Mouse (Mus musculus): ENCODE data around the gene Olfr3. TPM values are rescaled to one million over a fixed set of nuclear protein-coding genes. Genes with fewer than 3 reads are reported as not detected.

Gene Olfr3
- polyA plus RNA-seq (2017; shearing (Covaris generic)) = not detected

DNA sequence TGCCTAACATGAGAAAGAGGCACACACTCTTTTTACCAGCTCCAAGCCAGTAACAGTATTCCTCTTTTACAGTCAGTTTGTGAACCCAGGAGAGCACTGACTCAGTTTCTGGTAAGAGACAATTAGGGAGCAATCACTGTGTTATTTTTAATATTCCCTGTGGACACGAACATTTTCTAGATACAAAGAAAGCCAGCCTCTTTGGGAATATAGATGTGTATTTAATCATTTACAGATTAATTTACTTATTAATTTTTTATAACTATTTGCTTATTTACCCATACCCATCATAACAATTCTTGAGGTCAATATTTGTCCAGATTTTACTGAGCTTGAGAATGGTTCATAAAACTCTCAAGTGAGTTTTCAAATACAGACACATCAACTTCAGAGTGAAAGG is at the start of gene Olfr3:
Gene Olfr3, minus strand, starts transcription at position 101 of the 400 bp plus-strand sequence.

DNA sequence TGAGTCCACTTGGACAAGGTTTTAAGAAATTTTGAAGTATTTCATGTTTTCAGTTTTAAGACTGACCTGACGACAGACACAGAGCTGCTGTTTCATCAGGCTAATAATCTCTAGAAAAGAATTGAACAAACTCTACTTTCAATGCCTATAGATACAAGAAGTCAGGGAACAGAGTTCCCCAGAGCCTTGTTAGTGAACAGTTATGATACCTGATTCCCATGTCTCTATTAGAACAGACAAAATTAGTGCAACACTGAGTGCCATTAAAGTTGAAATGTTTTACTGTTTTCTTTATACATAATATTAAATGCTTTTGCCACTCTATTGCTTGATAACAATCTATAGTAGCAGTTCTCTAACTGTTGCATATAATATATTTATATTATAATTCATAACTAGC is 45.7 kb upstream of the Olfr3 start, which contains the start of gene Olfr351:
Gene Olfr351, minus strand, starts transcription at position 101 of the 400 bp plus-strand sequence.

GRCm38 (mm10) chr2:36846010-36846409 is 29.2 kb upstream of the Olfr3 start, which contains the start of gene Olfr350:
Gene Olfr350 (plus strand): TSS chr2:36846310.

GRCm38 (mm10) chr2:36790238-36790637 is 26.6 kb downstream of the Olfr3 start, which contains the start of gene Olfr50:
Gene Olfr50 (plus strand): TSS chr2:36790538.

GRCm38 (mm10) chr2:36783976-36784375 is 32.9 kb downstream of the Olfr3 start, which contains the start of gene Olfr348:
Gene Olfr348 (plus strand): TSS chr2:36784276.

Other genes with a start within 250 kb of the Olfr3 start
- not detected for gene Olfr345, start 177.0 kb downstream of the Olfr3 start, polyA plus RNA-seq (2017; shearing (Covaris generic))
- not detected for gene Olfr346, start 131.2 kb downstream of the Olfr3 start, polyA plus RNA-seq (2017; shearing (Covaris generic))
- gene Olfr347, start 85.1 kb downstream of the Olfr3 start, polyA plus RNA-seq (2017; shearing (Covaris generic)) = not detected
- gene Olfr348, start 32.8 kb downstream of the Olfr3 start, polyA plus RNA-seq (2017; shearing (Covaris generic)) = not detected
- gene Olfr50, start 26.5 kb downstream of the Olfr3 start, polyA plus RNA-seq (2017; shearing (Covaris generic)) = 0.24 TPM
- gene Olfr350, start 29.3 kb upstream of the Olfr3 start, polyA plus RNA-seq (2017; shearing (Covaris generic)) = not detected
- not detected for gene Olfr351, start 45.6 kb upstream of the Olfr3 start, polyA plus RNA-seq (2017; shearing (Covaris generic))
- gene Olfr352, start 51.4 kb upstream of the Olfr3 start, polyA plus RNA-seq (2017; shearing (Covaris generic)) = not detected
- not detected for gene Olfr353, start 75.9 kb upstream of the Olfr3 start, polyA plus RNA-seq (2017; shearing (Covaris generic))
- not detected for gene Olfr354, start 88.6 kb upstream of the Olfr3 start, polyA plus RNA-seq (2017; shearing (Covaris generic))
- gene Olfr355, start 111.9 kb upstream of the Olfr3 start, polyA plus RNA-seq (2017; shearing (Covaris generic)) = 0.20 TPM
- not detected for gene Olfr356, start 120.1 kb upstream of the Olfr3 start, polyA plus RNA-seq (2017; shearing (Covaris generic))
- not detected for gene Olfr357, start 176.8 kb upstream of the Olfr3 start, polyA plus RNA-seq (2017; shearing (Covaris generic))
- not detected for gene Olfr358, start 192.3 kb upstream of the Olfr3 start, polyA plus RNA-seq (2017; shearing (Covaris generic))
- not detected for gene Olfr360, start 248.7 kb upstream of the Olfr3 start, polyA plus RNA-seq (2017; shearing (Covaris generic))

All from CD4-positive, CD25-positive, alpha-beta regulatory T cell, adult 9 weeks (primary cell).